Mouse (Mus musculus): ENCODE results near the gene Plscr3. TPM values are rescaled to one million over a fixed set of nuclear protein-coding genes. Genes with fewer than 3 reads are reported as not detected.

The Plscr3 gene
- polyA plus RNA-seq, 1 experiment from 2014 or later, result 85.1 TPM

- no peaks in the 10 kb centered on the region for H3K27me3 ChIP-seq (ENCODE audit: control insufficient read depth, insufficient read depth, low read length)
- no peak overlapping the region for H3K27ac ChIP-seq (ENCODE audit: low read length)
- H3K9me3 ChIP-seq (replicated peaks; ENCODE audit: control insufficient read depth, low read length), result no peaks in the 10 kb centered on the region
- H3K4me3 ChIP-seq (replicated peaks; ENCODE audit: low read length), result no peak overlapping the region
- H3K4me1 ChIP-seq (ENCODE audit: control insufficient read depth, insufficient read depth, low read length), result 0 out of 2 replicates have a peak, but pooled peaks cover 4% of the 10 kb centered on the region
- no peak overlapping the region for H3K4me2 ChIP-seq (ENCODE audit: low read depth, low read length)
- 60% methylated on average over 4 of the region's 4 CpGs for WGBS
- ATAC-seq (ENCODE audit: insufficient read depth, low FRiP score), result no peak
- no peak overlapping the region for H3K9ac ChIP-seq (ENCODE audit: low read length)
- no peaks in the 10 kb centered on the region for H3K36me3 ChIP-seq (ENCODE audit: control insufficient read depth, insufficient read depth, low read length)
These were observed 45.3 kb downstream of the Plscr3 start for GRCm38 (mm10) chr11:69891482-69891881.

GRCm38 (mm10) chr11:69894671-69895070 is 48.5 kb downstream of the Plscr3 start:
- Histone ChIP-seq H3K4me1 (ENCODE audit: control insufficient read depth, insufficient read depth, low read length) (peaks cover 4% of the 10 kb centered on the region; the same call in 1 of the 2 replicates), H3K9ac (ENCODE audit: low read length) (no peak overlapping the region), H3K4me2 (ENCODE audit: low read depth, low read length) (no peak overlapping the region), H3K27ac (ENCODE audit: low read length) (no peak overlapping the region), H3K4me3 (replicated peaks; ENCODE audit: low read length) (no peak overlapping the region), H3K27me3 (ENCODE audit: control insufficient read depth, insufficient read depth, low read length) (no peaks in the 10 kb centered on the region), H3K9me3 (replicated peaks; ENCODE audit: control insufficient read depth, low read length) (no peaks in the 10 kb centered on the region), H3K36me3 (ENCODE audit: control insufficient read depth, insufficient read depth, low read length) (no peaks in the 10 kb centered on the region)
- WGBS, result 77% methylated on average over 5 of the region's 5 CpGs
- no peak for ATAC-seq (ENCODE audit: insufficient read depth, low FRiP score)

- no peak for ATAC-seq (ENCODE audit: insufficient read depth, low FRiP score)
- no peak within 1 kb of the TSS for H3K9ac ChIP-seq (ENCODE audit: low read length)
- no peak within 1 kb of the TSS for H3K4me3 ChIP-seq (replicated peaks; ENCODE audit: low read length)
- H3K27me3 ChIP-seq (ENCODE audit: control insufficient read depth, insufficient read depth, low read length), result no peaks in the 10 kb centered on the region
- H3K36me3 ChIP-seq (ENCODE audit: control insufficient read depth, insufficient read depth, low read length), result no peaks in the 10 kb centered on the region
- 64% methylated on average over 4 of the region's 4 CpGs for WGBS
- no peak within 1 kb of the TSS for H3K4me2 ChIP-seq (ENCODE audit: low read depth, low read length)
- H3K4me1 ChIP-seq (ENCODE audit: control insufficient read depth, insufficient read depth, low read length), result peaks cover 8% of the 10 kb centered on the region
- H3K27ac ChIP-seq (ENCODE audit: low read length), result no peak within 1 kb of the TSS
- no peaks in the 10 kb centered on the region for H3K9me3 ChIP-seq (replicated peaks; ENCODE audit: control insufficient read depth, low read length)
These were observed 49.1 kb downstream of the Plscr3 start, which contains the start of gene Acap1 for GRCm38 (mm10) chr11:69895291-69895690. Acap1 (minus strand) TSS chr11:69895539.

- Histone ChIP-seq H3K27me3 (ENCODE audit: control insufficient read depth, insufficient read depth, low read length) (no peaks in the 10 kb centered on the region), H3K4me2 (ENCODE audit: low read depth, low read length) (peak overlapping the region; percentile 97), H3K4me1 (ENCODE audit: control insufficient read depth, insufficient read depth, low read length) (peaks cover 20% of the 10 kb centered on the region), H3K36me3 (ENCODE audit: control insufficient read depth, insufficient read depth, low read length) (peaks cover 4% of the 10 kb centered on the region; the same call in 1 of the 2 replicates), H3K9me3 (replicated peaks; ENCODE audit: control insufficient read depth, low read length) (no peaks in the 10 kb centered on the region), H3K27ac (ENCODE audit: low read length) (no peak overlapping the region), H3K4me3 (replicated peaks; ENCODE audit: low read length) (peak overlapping the region; percentile 88), H3K9ac (ENCODE audit: low read length) (peak overlapping the region; percentile 51)
- 25% methylated on average over 4 of the region's 4 CpGs for WGBS
- ATAC-seq (ENCODE audit: insufficient read depth, low FRiP score), result no peak
These were observed 53.7 kb downstream of the Plscr3 start for GRCm38 (mm10) chr11:69899870-69900269.

GRCm38 (mm10) chr11:69900471-69901405 is 54.6 kb downstream of the Plscr3 start, which contains the start of the genes 2810408A11Rik and Neurl4:
2810408A11Rik (minus strand) TSS chr11:69900987.
Neurl4 (plus strand) TSS chr11:69901072.
- H3K36me3 ChIP-seq (ENCODE audit: control insufficient read depth, insufficient read depth, low read length), result peaks cover 6% of the 10 kb centered on the region; the same call in 1 of the 2 replicates
- peak within 1 kb of the TSS; percentile 97 for H3K4me2 ChIP-seq (ENCODE audit: low read depth, low read length)
- WGBS, result 0% methylated on average over 38 of the region's 38 CpGs
- H3K9me3 ChIP-seq (replicated peaks; ENCODE audit: control insufficient read depth, low read length), result no peaks in the 10 kb centered on the region
- peaks cover 20% of the 10 kb centered on the region for H3K4me1 ChIP-seq (ENCODE audit: control insufficient read depth, insufficient read depth, low read length)
- peak; percentile 95 for ATAC-seq (ENCODE audit: insufficient read depth, low FRiP score)
- H3K9ac ChIP-seq (ENCODE audit: low read length), result peak within 1 kb of the TSS; percentile 92
- no peaks in the 10 kb centered on the region for H3K27me3 ChIP-seq (ENCODE audit: control insufficient read depth, insufficient read depth, low read length)
- peak within 1 kb of the TSS; percentile 99 for H3K27ac ChIP-seq (ENCODE audit: low read length)
- H3K4me3 ChIP-seq (replicated peaks; ENCODE audit: low read length), result peak within 1 kb of the TSS; percentile 88

GRCm38 (mm10) chr11:69901406-69901846 is 55.2 kb downstream of the Plscr3 start:
- Histone ChIP-seq H3K27me3 (ENCODE audit: control insufficient read depth, insufficient read depth, low read length) (no peaks in the 10 kb centered on the region), H3K4me3 (replicated peaks; ENCODE audit: low read length) (peak overlapping the region; percentile 88), H3K4me2 (ENCODE audit: low read depth, low read length) (peak overlapping the region; percentile 97), H3K9ac (ENCODE audit: low read length) (peak overlapping the region; percentile 92), H3K4me1 (ENCODE audit: control insufficient read depth, insufficient read depth, low read length) (peaks cover 20% of the 10 kb centered on the region), H3K9me3 (replicated peaks; ENCODE audit: control insufficient read depth, low read length) (no peaks in the 10 kb centered on the region), H3K36me3 (ENCODE audit: control insufficient read depth, insufficient read depth, low read length) (peaks cover 13% of the 10 kb centered on the region), H3K27ac (ENCODE audit: low read length) (peak overlapping the region; percentile 99)
- 0% methylated on average over 42 of the region's 42 CpGs for WGBS
- peak; percentile 82 for ATAC-seq (ENCODE audit: insufficient read depth, low FRiP score)

Small RNAs within 50 kb of the gene (microRNA-seq; reads per million reads assigned to microRNA genes)
- not detected for gene Mir6924

Other genes with a start within 250 kb of the Plscr3 start
- gene Atp1b2, start 240.4 kb upstream of the Plscr3 start, polyA plus RNA-seq (2015; fragmentation: Nextera tagmentation; extraction: Ambion mirVana), result 9.5 and 10.4 TPM in 2 replicates
- gene Shbg, start 228.5 kb upstream of the Plscr3 start, polyA plus RNA-seq (2015; fragmentation: Nextera tagmentation; extraction: Ambion mirVana), result 1.3 and 2.2 TPM in 2 replicates
- gene Sat2, start 224.4 kb upstream of the Plscr3 start, polyA plus RNA-seq (2015; fragmentation: Nextera tagmentation; extraction: Ambion mirVana), result 18.1 and 19.6 TPM in 2 replicates
- gene Fxr2, start 213.4 kb upstream of the Plscr3 start, polyA plus RNA-seq (2015; fragmentation: Nextera tagmentation; extraction: Ambion mirVana), result 20.9 and 22.1 TPM in 2 replicates
- 7.7 and 7.9 TPM in 2 replicates for gene Sox15, start 191.1 kb upstream of the Plscr3 start, polyA plus RNA-seq (2015; fragmentation: Nextera tagmentation; extraction: Ambion mirVana)
- gene Mpdu1, start 183.7 kb upstream of the Plscr3 start, polyA plus RNA-seq (2015; fragmentation: Nextera tagmentation; extraction: Ambion mirVana), result 67.7 and 68.8 TPM in 2 replicates
- 18.9 and 19.6 TPM in 2 replicates for gene Cd68, start 180.2 kb upstream of the Plscr3 start, polyA plus RNA-seq (2015; fragmentation: Nextera tagmentation; extraction: Ambion mirVana)
- 454 and 462 TPM in 2 replicates for gene Eif4a1, start 174.0 kb upstream of the Plscr3 start, polyA plus RNA-seq (2015; fragmentation: Nextera tagmentation; extraction: Ambion mirVana)
- gene Senp3, start 164.3 kb upstream of the Plscr3 start, polyA plus RNA-seq (2015; fragmentation: Nextera tagmentation; extraction: Ambion mirVana), result 66.3 and 68.5 TPM in 2 replicates
- 0.59 and 1.0 TPM in 2 replicates for gene Tnfsf13, start 160.6 kb upstream of the Plscr3 start, polyA plus RNA-seq (2015; fragmentation: Nextera tagmentation; extraction: Ambion mirVana)
- 8.8 and 9.6 TPM in 2 replicates for gene Tnfsf12, start 150.5 kb upstream of the Plscr3 start, polyA plus RNA-seq (2015; fragmentation: Nextera tagmentation; extraction: Ambion mirVana)
- 2.9 and 4.2 TPM in 2 replicates for gene Tnfsfm13, start 150.3 kb upstream of the Plscr3 start, polyA plus RNA-seq (2015; fragmentation: Nextera tagmentation; extraction: Ambion mirVana)
- 17.7 and 20.6 TPM in 2 replicates for gene Polr2a, start 87.7 kb upstream of the Plscr3 start, polyA plus RNA-seq (2015; fragmentation: Nextera tagmentation; extraction: Ambion mirVana)
- 0.17 TPM in 1 of 2 replicates, not detected in the other for gene Slc35g3, start 84.4 kb upstream of the Plscr3 start, polyA plus RNA-seq (2015; fragmentation: Nextera tagmentation; extraction: Ambion mirVana)
- gene Zbtb4, start 80.5 kb upstream of the Plscr3 start, polyA plus RNA-seq (2015; fragmentation: Nextera tagmentation; extraction: Ambion mirVana), result 3.4 TPM in 2 replicates
- 5.3 and 10.3 TPM in 2 replicates for gene Chrnb1, start 50.4 kb upstream of the Plscr3 start, polyA plus RNA-seq (2015; fragmentation: Nextera tagmentation; extraction: Ambion mirVana)
- 1.8 and 2.5 TPM in 2 replicates for gene Fgf11, start 44.5 kb upstream of the Plscr3 start, polyA plus RNA-seq (2015; fragmentation: Nextera tagmentation; extraction: Ambion mirVana)
- gene Tmem102, start 40.8 kb upstream of the Plscr3 start, polyA plus RNA-seq (2015; fragmentation: Nextera tagmentation; extraction: Ambion mirVana), result 14.2 and 15.0 TPM in 2 replicates
- gene Gm39566, start 31.1 kb upstream of the Plscr3 start, polyA plus RNA-seq (2015; fragmentation: Nextera tagmentation; extraction: Ambion mirVana), result 0.03 TPM in 1 of 2 replicates, not detected in the other
- not detected in 2 replicates for gene Spem2, start 27.9 kb upstream of the Plscr3 start, polyA plus RNA-seq (2015; fragmentation: Nextera tagmentation; extraction: Ambion mirVana)
- gene Spem1, start 24.2 kb upstream of the Plscr3 start, polyA plus RNA-seq (2015; fragmentation: Nextera tagmentation; extraction: Ambion mirVana), result not detected in 2 replicates
- gene Nlgn2, start 8.6 kb upstream of the Plscr3 start, polyA plus RNA-seq (2015; fragmentation: Nextera tagmentation; extraction: Ambion mirVana), result 5.3 and 6.4 TPM in 2 replicates
- 377 and 401 TPM in 2 replicates for gene Tmem256, start 7.9 kb upstream of the Plscr3 start, polyA plus RNA-seq (2015; fragmentation: Nextera tagmentation; extraction: Ambion mirVana)
- gene Tnk1, start 12.4 kb downstream of the Plscr3 start, polyA plus RNA-seq (2015; fragmentation: Nextera tagmentation; extraction: Ambion mirVana), result 15.3 and 19.1 TPM in 2 replicates
- not detected in 2 replicates for gene Tmem95, start 31.6 kb downstream of the Plscr3 start, polyA plus RNA-seq (2015; fragmentation: Nextera tagmentation; extraction: Ambion mirVana)
- gene Kctd11, start 35.0 kb downstream of the Plscr3 start, polyA plus RNA-seq (2015; fragmentation: Nextera tagmentation; extraction: Ambion mirVana), result 15.1 and 24.7 TPM in 2 replicates
- gene Acap1, start 49.2 kb downstream of the Plscr3 start, polyA plus RNA-seq (2015; fragmentation: Nextera tagmentation; extraction: Ambion mirVana), result 4.0 and 5.1 TPM in 2 replicates
- gene 2810408A11Rik, start 54.6 kb downstream of the Plscr3 start, polyA plus RNA-seq (2015; fragmentation: Nextera tagmentation; extraction: Ambion mirVana), result 4.9 TPM in 2 replicates
- gene Neurl4, start 54.7 kb downstream of the Plscr3 start, polyA plus RNA-seq (2015; fragmentation: Nextera tagmentation; extraction: Ambion mirVana), result 7.5 TPM in 2 replicates
- 61.6 and 63.4 TPM in 2 replicates for gene Gps2, start 67.5 kb downstream of the Plscr3 start, polyA plus RNA-seq (2015; fragmentation: Nextera tagmentation; extraction: Ambion mirVana)
- gene Eif5a, start 75.6 kb downstream of the Plscr3 start, polyA plus RNA-seq (2015; fragmentation: Nextera tagmentation; extraction: Ambion mirVana), result 1,516 and 1,535 TPM in 2 replicates
- gene Ybx2, start 89.4 kb downstream of the Plscr3 start, polyA plus RNA-seq (2015; fragmentation: Nextera tagmentation; extraction: Ambion mirVana), result 2.9 and 3.8 TPM in 2 replicates
- gene Slc2a4, start 101.8 kb downstream of the Plscr3 start, polyA plus RNA-seq (2015; fragmentation: Nextera tagmentation; extraction: Ambion mirVana), result 38.3 and 39.1 TPM in 2 replicates
- 397 and 438 TPM in 2 replicates for gene Cldn7, start 118.4 kb downstream of the Plscr3 start, polyA plus RNA-seq (2015; fragmentation: Nextera tagmentation; extraction: Ambion mirVana)
- 17.5 and 17.7 TPM in 2 replicates for gene Ctdnep1, start 134.8 kb downstream of the Plscr3 start, polyA plus RNA-seq (2015; fragmentation: Nextera tagmentation; extraction: Ambion mirVana)
- 102 and 103 TPM in 2 replicates for gene Elp5, start 136.1 kb downstream of the Plscr3 start, polyA plus RNA-seq (2015; fragmentation: Nextera tagmentation; extraction: Ambion mirVana)
- 485 and 494 TPM in 2 replicates for gene Gabarap, start 144.8 kb downstream of the Plscr3 start, polyA plus RNA-seq (2015; fragmentation: Nextera tagmentation; extraction: Ambion mirVana)
- gene Phf23, start 149.4 kb downstream of the Plscr3 start, polyA plus RNA-seq (2015; fragmentation: Nextera tagmentation; extraction: Ambion mirVana), result 44.3 and 47.9 TPM in 2 replicates
- gene Dvl2, start 154.2 kb downstream of the Plscr3 start, polyA plus RNA-seq (2015; fragmentation: Nextera tagmentation; extraction: Ambion mirVana), result 17.7 and 22.3 TPM in 2 replicates
- gene Acadvl, start 169.0 kb downstream of the Plscr3 start, polyA plus RNA-seq (2015; fragmentation: Nextera tagmentation; extraction: Ambion mirVana), result 115 and 119 TPM in 2 replicates
- 8.4 and 9.0 TPM in 2 replicates for gene Dlg4, start 170.6 kb downstream of the Plscr3 start, polyA plus RNA-seq (2015; fragmentation: Nextera tagmentation; extraction: Ambion mirVana)
- 0.31 TPM in 1 of 2 replicates, not detected in the other for gene Asgr1, start 207.7 kb downstream of the Plscr3 start, polyA plus RNA-seq (2015; fragmentation: Nextera tagmentation; extraction: Ambion mirVana)
- 0.71 and 0.72 TPM in 2 replicates for gene Asgr2, start 246.3 kb downstream of the Plscr3 start, polyA plus RNA-seq (2015; fragmentation: Nextera tagmentation; extraction: Ambion mirVana)

Measured in stomach, embryonic 16.5 days (tissue).